Mouse (Mus musculus) liver, embryonic 14.5 days (tissue): ENCODE measurements around the gene Por.

Experiments
- CTCF ChIP-seq: IDR thresholded peaks from 2 replicates; pipeline ENCODE4 v1.5.1; 2016; ENCODE audit warnings: antibody characterized with exemption, low read depth, control low read depth
- EP300 ChIP-seq: IDR thresholded peaks from 2 replicates; pipeline ENCODE4 v1.6.1; 2016; ENCODE audit warnings: antibody characterized with exemption, low read depth

- TF ChIP-seq CTCF: no peak
- no peak for TF ChIP-seq EP300
Observed at GRCm38 (mm10) chr5:135728361-135728760, 58.5 kb downstream of the Por start.
